Mouse (Mus musculus): ENCODE data around the gene Cadm1. TPM values are rescaled to one million over a fixed set of nuclear protein-coding genes. Genes with fewer than 3 reads are reported as not detected.

Gene Cadm1
- total RNA-seq, 2 experiments from 2014 or later, result 7.4 to 10.7 TPM

DNA sequence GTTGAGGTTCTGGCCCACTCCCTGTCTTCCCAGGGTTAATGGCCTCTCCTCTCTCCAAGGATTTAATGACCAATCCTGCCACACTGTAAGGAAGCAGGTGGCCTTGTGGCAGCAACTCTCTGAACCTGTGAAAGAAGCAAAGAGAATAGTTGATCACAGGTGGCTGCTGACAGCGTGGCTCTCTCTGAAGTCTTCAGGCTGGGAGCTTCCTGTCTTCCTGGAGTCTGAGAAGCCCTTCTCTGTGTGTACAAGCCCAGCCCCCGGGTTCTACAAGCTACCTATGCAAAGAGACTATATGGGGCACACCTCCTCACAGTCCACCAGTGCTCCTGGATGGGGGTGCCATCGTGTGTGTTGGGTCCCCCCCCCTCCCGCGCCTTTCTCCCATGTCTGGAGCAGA lies 339.7 kb downstream of the Cadm1 start:
- no peak for DNase-seq

DNA sequence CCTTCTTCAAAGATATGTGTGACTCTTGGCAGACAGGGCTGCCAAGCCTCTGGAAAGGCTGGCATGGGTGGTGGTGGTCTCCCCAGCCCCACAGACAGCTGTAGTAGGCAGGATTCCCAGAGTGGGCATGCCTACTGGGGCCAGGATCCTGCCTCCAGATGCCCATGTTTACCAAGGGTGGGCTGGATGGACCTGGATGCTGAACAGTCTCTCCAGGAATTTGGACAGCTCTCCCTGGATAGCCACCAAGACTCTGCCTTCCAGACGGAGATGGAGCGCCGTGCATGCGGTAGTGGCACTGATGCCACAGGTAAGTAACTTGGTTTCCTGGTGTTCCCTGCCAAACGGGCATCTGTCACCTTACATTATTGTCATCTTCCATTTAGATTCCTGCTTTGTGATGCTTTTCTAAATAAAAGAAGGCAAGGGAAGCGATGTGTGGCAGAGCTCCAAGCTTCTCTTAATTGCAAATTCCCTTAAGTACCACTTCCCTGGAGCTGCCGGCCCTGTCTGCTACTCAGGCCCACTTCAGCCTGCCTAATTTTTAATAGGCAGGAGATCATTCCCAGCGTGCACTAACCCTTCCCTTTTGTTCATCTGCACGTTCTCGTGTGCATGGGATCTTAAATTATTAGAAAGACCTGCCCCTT lies 346.7 kb downstream of the Cadm1 start:
- DNase-seq, result no peak

DNA sequence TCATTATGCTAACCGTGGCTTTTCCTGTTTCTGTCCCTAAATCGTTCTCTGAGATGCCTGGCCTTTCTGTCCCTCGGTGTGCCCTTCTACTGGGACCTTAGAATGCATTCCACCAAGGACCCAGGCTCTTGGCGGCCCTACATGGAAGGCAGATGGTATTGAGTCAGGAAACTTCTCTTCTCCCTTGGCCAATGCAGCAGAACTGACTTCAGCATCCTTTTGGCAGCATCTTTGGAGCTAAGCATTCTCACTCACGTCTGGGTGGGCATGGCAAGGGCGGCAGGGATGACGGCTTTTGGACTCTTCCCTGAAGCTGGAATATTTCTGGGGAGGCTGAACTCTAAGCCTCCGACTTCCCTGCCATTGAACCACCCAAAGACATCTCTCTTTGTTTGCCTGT lies 350.2 kb downstream of the Cadm1 start:
- no peak for DNase-seq

DNA sequence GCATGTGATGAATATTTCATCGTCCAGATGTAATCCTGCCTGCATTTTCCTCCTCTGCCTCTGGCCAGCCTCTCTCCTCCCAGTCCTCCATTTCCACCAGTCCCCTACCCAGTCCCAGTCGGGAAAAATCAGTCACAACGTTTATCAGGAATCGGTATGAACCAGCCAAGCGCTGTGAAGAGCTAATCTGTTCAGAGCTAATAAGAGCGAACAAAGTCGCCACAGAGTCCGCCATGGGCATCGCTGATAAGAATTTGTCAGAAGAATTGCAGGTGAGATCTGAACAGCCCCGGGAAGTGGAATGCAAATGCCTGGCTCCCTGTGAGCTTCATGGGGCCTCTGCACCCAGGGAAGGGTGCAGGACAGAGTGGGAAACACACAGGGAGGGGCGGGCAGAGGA lies 352.4 kb downstream of the Cadm1 start:
- no peak for DNase-seq

DNA sequence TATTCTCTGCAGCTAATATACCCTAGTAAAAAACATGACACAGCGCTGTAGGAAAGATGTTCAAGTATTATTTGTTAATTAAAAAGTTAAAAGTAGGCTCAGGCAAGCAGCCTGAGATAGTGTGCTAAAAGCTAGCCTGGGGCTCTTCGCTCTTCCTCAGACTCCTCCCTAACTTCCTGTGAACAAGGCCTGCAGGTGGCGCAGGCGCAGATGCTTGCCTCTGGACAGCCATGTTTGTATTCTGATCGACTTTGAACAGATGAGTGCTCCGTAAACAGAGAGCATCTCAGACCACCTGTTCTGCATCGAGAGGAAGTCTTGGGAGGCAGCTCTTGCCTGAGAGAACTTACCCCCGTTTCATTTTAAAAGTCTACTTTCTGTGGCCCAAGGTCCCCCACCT lies 361.7 kb downstream of the Cadm1 start:
- DNase-seq, result no peak

DNA sequence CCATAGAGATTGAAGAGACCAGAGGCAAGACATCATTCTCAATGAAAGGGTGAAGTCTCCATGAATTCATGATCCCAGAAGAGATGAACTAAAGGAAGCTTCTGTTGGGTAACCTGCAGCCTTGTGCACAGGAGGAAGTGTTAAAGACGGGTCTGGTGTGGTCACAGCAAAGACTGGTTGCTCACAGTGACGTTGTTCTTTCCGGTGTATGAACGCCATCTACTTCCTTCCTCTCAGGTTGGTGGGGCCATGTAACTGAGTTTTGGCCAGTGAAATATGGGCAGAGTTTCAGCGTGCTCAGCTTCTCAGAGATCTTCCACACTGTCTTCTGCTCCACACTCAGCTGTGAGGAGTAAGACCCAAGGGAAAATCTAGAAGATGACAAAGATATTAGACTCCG lies 363.0 kb downstream of the Cadm1 start:
- DNase-seq, result no peak

DNA sequence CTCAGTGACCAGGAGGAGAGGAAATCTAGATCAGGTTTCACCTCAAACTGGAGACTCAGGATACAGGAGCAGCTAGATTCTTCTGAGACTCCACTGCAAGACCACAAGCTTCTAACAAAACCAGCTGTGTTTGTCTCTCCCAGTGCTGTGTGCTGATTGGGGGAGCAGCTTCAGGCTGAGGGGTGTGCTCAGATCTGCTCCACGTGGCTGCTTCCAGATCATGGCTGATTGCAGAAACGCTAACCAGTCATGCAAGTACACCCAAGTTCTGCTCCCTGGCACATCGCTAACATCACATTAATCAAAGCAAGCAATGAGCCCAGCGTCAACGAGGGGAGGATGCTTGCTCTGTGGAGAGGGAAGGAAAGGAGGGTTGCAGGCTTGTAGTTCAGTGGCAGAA lies 364.1 kb downstream of the Cadm1 start:
- DNase-seq, result no peak

DNA sequence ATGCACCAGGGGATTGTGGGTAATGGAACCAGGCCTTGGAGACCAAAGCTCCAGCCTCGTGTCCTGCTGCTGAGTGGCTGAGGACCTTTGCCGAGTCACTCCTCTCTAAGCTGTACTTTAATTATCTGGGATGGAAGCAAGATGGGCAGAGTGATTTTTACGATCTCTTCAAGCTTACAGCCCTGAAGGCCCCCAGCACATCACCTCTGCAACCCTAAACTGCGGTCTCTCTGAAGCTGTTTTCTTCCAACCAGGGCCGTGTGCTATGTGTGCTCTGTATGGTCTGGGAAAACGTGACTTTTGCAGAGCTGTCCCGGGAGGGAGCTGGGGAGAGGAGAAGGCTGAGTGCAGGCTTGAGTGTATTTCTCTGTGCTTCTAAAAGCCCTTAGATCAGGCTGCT lies 364.7 kb downstream of the Cadm1 start:
- no peak for DNase-seq

DNA sequence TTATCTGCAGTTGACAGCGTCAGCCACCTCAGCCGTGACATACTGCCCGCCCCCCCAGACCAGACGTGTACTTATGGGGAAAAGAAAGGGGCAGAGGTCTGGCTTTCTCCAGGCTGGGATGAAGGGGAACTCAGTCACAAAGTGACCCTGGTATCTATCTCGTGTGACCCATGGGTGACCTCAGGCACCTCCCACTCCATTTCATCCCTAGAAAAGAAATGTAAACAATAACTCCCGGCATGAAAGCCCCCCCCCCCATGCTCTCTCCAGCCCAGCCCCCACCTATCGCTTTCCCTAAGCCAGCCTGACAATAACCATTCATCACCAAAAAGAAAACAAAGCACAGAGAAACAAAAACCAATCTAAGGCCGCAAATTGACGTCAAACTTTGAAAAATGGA lies 365.1 kb downstream of the Cadm1 start:
- no peak for DNase-seq

DNA sequence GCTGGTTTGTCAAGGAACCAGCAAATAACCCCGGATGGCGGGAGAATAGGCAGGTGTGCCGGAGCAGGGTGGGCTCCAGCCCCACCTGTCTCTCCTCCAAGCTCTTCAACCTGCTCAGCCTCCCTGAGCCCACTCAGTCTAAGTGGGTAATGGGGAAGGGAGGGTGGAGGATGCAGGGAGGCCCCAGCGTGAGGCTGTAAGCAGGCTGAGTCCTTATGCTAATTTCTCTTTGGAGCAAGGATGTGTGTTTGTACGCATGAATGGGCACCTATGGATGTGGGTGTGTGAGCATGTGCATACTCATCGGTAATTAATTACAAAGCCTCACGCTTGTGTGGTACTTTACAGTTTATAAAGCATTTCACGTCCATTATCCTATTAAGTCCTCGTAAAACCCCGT lies 370.8 kb downstream of the Cadm1 start:
- no peak for DNase-seq

DNA sequence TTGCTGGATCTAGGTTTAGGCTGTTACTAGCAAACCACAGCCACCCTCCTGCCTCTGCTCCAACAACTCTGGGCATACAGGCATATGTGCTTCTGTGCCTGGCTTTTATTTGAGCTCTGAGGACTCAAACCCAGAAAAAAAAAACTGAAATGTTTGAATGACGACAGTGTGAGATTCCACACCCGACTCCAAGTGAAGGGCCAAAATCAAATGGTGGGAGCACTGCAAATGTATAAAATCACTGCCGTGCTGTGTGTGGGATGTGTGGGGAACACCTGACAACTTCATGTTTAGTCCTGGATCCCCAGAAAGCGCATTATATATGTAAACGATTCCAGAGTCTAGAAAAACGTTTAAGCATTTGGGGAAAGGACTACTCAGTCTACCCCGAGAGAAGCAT lies 373.7 kb downstream of the Cadm1 start:
- DNase-seq, result no peak

DNA sequence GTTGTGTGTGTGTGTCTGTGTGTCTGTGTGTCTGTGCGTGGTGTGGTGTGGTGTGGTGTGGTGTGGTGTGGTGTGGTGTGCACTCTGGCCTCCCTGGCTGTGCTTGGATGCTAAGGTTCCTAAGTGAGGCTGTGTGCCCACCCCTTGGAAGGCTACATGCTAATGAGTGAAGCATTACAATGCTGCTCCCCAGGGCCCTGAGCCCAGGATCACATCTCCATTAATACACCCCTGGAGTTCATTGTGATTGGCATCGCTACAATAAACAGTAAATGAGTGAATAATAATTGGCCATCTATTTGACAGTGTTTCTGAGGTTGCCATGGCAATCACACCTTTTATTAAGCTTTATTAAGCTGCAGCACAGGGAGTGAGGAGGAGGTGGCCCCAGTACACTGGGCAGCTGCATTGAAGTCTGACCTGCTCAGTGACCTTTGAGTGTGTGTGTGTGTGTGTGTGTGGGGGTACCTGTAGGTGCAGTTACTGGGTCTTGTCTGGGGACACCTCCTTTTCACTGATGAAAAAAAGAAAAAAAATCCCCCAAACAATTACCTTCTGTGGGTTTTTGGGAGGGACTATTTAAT lies 374.5 kb downstream of the Cadm1 start:
- no peak for DNase-seq

DNA sequence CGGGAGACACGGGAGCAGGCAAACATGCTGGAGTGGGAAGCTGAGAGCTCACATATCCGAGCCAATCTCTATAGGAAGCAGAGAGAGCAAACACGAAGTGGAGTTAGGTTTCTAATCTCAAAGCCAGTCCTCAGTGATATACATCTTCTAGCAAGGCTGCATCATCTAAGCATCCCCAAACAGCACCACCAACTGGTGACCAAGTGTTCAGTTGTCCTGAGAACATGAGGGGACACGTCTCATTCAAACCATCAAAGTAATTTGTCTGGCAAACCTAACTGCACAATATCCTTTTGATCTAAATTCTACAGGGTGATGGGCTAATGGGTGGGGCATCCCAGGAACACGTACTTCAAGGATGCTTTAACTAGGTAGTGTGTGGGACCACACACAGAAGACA lies 376.5 kb downstream of the Cadm1 start:
- no peak for DNase-seq
